Mouse (Mus musculus) heart, adult 2 months (tissue): ENCODE results near the gene Erbb4. TPM values are rescaled to one million over a fixed set of nuclear protein-coding genes. Genes with fewer than 3 reads are reported as not detected.

ENCODE experiments used
- DNase-seq, 2 experiments: peaks; one replicate each; pipeline ENCODE4 v3.0.0; 2021
- H3K27ac ChIP-seq: fragments of 200-600 bp; 2 replicates; pipeline ENCODE4 v1.8.1; 2022
- H3K27me3 ChIP-seq: fragments of 200-500 bp; 2 replicates; pipeline ENCODE4 v1.6.1; 2012; ENCODE audit warnings: mild to moderate bottlenecking, low read length, inconsistent platforms, mixed read lengths; ENCODE audit not compliant: control insufficient read depth, insufficient read depth
- H3K36me3 ChIP-seq: fragments of 200-500 bp; 2 replicates; pipeline ENCODE4 v1.6.1; 2012; ENCODE audit warnings: low read length, inconsistent platforms; ENCODE audit not compliant: control insufficient read depth, insufficient read depth
- H3K4me1 ChIP-seq: fragments of 200-500 bp; 2 replicates; pipeline ENCODE4 v1.6.1; 2011; ENCODE audit warnings: low read length; ENCODE audit not compliant: control insufficient read depth, insufficient read depth
- H3K4me3 ChIP-seq: fragments of 200-600 bp; 2 replicates; pipeline ENCODE4 v1.8.1; 2022
- H3K79me2 ChIP-seq: fragments of 200-500 bp; replicated peaks from 2 replicates; pipeline ENCODE4 v1.6.1; 2012; ENCODE audit warnings: mild to moderate bottlenecking, inconsistent platforms, low read length, moderate library complexity, mixed read lengths; ENCODE audit not compliant: control insufficient read depth, insufficient read depth
- H3K9ac ChIP-seq: fragments of 200-500 bp; 2 replicates; pipeline ENCODE4 v1.6.1; 2012; ENCODE audit warnings: low read depth, mild to moderate bottlenecking, control low read depth, inconsistent platforms, low read length, mixed read lengths
- CTCF ChIP-seq: fragments of 200-600 bp; IDR thresholded peaks from 2 replicates; pipeline ENCODE4 v1.8.1; 2022; ENCODE audit warnings: antibody characterized with exemption, mild to moderate bottlenecking, moderate library complexity
- EP300 ChIP-seq: fragments of 200-500 bp; IDR thresholded peaks from 2 replicates; pipeline ENCODE4 v1.6.1; 2011; ENCODE audit warnings: low read depth, low read length, control low read depth; ENCODE audit not compliant: insufficient read depth
- POLR2A ChIP-seq: fragments of 200-500 bp; IDR thresholded peaks from 2 replicates; pipeline ENCODE4 v1.6.1; 2011; ENCODE audit warnings: mild to moderate bottlenecking, low read depth, low read length, control low read depth; ENCODE audit not compliant: insufficient read depth
- WGBS: fragments of 180-500 bp; shearing (Covaris S2); methylation state at CpG from one replicate; pipeline ENCODE4 v1.1.7; 2018; 5-methylcytosine and 5-hydroxymethylcytosine counted together
- intact Hi-C: fragments of 180-260 bp; cut with DNase I; formaldehyde crosslinking; loops from one replicate; pipeline ENCODE4 v1.15.1; 2025
- polyA plus RNA-seq: library from polyadenylated mRNA; depleted of rRNA; stranded (reverse); fragments of >200 nt; gene quantifications from 2 replicates; pipeline ENCODE4 v1.2.3, GENCODE M21; 2012
- total RNA-seq, 2 experiments: library from RNA; stranded (reverse); gene quantifications; 2 replicates each; pipeline ENCODE4 v1.2.3; 2021

Gene Erbb4
- total and polyA plus RNA-seq, 3 experiments = 2.1 to 13.9 (median 10.3) TPM

- H3K79me2 ChIP-seq = no peaks in the 10 kb centered on the region
- no peaks in the 10 kb centered on the region for H3K4me1 ChIP-seq
- no peak overlapping the region for H3K4me3 ChIP-seq
- TF ChIP-seq CTCF = no peak
- intact Hi-C loops = no loop called here
- H3K27me3 ChIP-seq = no peaks in the 10 kb centered on the region
- DNase-seq = no peak
- no peak overlapping the region for H3K9ac ChIP-seq
- H3K27ac ChIP-seq = no peak overlapping the region
- no peaks in the 10 kb centered on the region for H3K36me3 ChIP-seq
- WGBS = 71% methylated on average over 1 of the region's 1 CpGs
These were observed 276.3 kb downstream of the Erbb4 start for GRCm38 (mm10) chr1:68831575-68831974.

GRCm38 (mm10) chr1:68830501-68831239 lies 277.2 kb downstream of the Erbb4 start:
- H3K27me3 ChIP-seq = no peaks in the 10 kb centered on the region
- no peaks in the 10 kb centered on the region for H3K36me3 ChIP-seq
- H3K9ac ChIP-seq = no peak overlapping the region
- WGBS = 75% methylated on average over 2 of the region's 2 CpGs
- no peak for DNase-seq
- no peak overlapping the region for H3K4me3 ChIP-seq
- H3K27ac ChIP-seq = no peak overlapping the region
- H3K79me2 ChIP-seq = no peaks in the 10 kb centered on the region
- intact Hi-C loops = no loop called here
- no peak for TF ChIP-seq EP300
- TF ChIP-seq POLR2A = no peak
- no peak for TF ChIP-seq CTCF
- H3K4me1 ChIP-seq = no peaks in the 10 kb centered on the region

- TF ChIP-seq CTCF = no peak
- TF ChIP-seq POLR2A = no peak
- no peak for TF ChIP-seq EP300
- WGBS = 77% methylated on average over 2 of the region's 2 CpGs
- no peak for DNase-seq
- Histone ChIP-seq H3K27me3 (no peaks in the 10 kb centered on the region), H3K4me1 (no peaks in the 10 kb centered on the region), H3K4me3 (no peak overlapping the region), H3K36me3 (no peaks in the 10 kb centered on the region), H3K79me2 (no peaks in the 10 kb centered on the region), H3K9ac (no peak overlapping the region), H3K27ac (no peak overlapping the region)
- intact Hi-C loops = no loop called here
These were observed 284.7 kb downstream of the Erbb4 start for GRCm38 (mm10) chr1:68823116-68823644.

DNA sequence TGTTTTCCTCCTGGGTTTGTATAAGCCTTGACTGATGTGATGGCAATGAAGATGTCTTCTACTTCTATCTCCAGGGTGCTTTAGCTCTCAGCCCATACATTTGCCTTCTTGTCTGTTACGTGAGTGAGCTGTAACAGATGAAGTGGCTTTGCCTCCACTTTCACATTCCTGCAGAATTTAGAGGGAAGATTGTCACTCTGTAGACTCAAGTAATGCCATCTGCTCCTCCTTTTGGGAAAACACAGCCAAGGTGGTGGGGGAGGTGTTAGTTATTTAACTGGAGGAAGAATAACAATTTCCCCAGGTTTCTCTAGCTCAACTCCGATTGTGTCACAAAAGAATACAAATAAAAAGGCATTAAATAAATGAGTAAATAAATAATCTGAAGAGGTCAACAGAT lies 301.1 kb downstream of the Erbb4 start:
- no peaks in the 10 kb centered on the region for H3K27me3 ChIP-seq
- H3K79me2 ChIP-seq = no peaks in the 10 kb centered on the region
- H3K27ac ChIP-seq = no peak overlapping the region
- no peaks in the 10 kb centered on the region for H3K36me3 ChIP-seq
- intact Hi-C loops = no loop called here
- WGBS = 72% methylated on average over 2 of the region's 2 CpGs
- DNase-seq = no peak
- H3K4me3 ChIP-seq = no peak overlapping the region
- TF ChIP-seq EP300 (no peak), POLR2A (no peak)
- H3K4me1 ChIP-seq = no peaks in the 10 kb centered on the region
- no peak overlapping the region for H3K9ac ChIP-seq

DNA sequence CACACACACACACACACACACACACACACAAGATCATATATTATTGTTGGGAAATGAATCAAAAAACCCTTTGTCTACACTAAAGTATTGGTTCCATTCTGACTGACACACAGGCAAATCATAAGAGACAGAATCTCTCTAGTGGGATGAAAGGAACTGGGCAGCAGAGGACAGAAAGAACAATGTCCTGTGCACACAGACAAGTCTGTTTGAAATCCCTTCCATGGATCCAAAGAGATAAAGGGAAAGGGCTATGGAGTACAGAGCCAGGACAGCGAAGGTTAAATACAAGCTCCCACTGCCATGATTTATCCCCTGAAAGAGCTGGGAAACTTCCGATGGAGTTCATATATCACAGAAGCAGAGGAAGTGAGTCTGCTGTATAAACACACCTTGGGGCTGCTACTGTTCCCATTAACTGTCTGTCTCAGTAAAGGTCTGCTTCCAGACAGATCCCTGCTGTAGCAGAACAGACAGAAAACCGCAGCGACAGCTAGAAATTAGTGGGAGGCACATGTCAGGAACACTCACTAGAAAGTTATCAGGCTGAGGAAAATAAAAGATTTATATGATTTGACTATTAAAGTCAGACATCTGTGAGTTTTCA lies 320.3 kb downstream of the Erbb4 start:
- Histone ChIP-seq H3K36me3 (no peaks in the 10 kb centered on the region), H3K4me1 (no peaks in the 10 kb centered on the region), H3K4me3 (no peak overlapping the region), H3K27ac (no peak overlapping the region), H3K27me3 (no peaks in the 10 kb centered on the region), H3K79me2 (no peaks in the 10 kb centered on the region), H3K9ac (no peak overlapping the region)
- no peak for TF ChIP-seq CTCF
- TF ChIP-seq EP300 = no peak
- TF ChIP-seq POLR2A = no peak
- intact Hi-C loops = loop anchor here (10.0 kb wide), 1 partner anchor 317 kb away; the partner anchor contains the start of gene Erbb4
- WGBS = 21% methylated on average over 4 of the region's 4 CpGs
- DNase-seq = no peak

DNA sequence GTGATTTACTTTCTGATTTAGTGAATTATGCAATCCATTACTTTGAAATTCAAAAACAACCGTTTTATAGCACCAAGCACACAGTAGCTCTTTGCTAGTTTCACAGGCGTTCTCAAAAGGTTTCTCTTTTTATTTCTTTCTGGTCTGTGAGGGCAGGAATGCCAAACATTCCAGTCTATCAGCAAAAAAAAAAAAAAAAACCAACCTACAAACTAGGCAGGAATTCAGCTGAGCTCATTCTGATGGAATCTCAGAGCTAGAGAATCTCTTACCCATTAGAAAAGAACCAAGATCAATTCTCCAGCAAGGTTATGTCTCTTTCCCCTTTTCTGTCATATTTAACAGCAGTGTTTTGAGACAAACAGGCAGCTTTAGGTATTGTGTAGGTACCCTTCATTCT lies 327.2 kb downstream of the Erbb4 start:
- Histone ChIP-seq H3K4me1 (no peaks in the 10 kb centered on the region), H3K27me3 (no peaks in the 10 kb centered on the region), H3K36me3 (no peaks in the 10 kb centered on the region), H3K27ac (no peak overlapping the region), H3K79me2 (no peaks in the 10 kb centered on the region), H3K9ac (no peak overlapping the region), H3K4me3 (no peak overlapping the region; the same call in 1 of the 2 replicates)
- intact Hi-C loops = loop anchor here (10.0 kb wide), 1 partner anchor 324 kb away; the partner anchor contains the start of gene Erbb4
- TF ChIP-seq CTCF (no peak), POLR2A (no peak), EP300 (no peak)
- 15% methylated on average over 2 of the region's 2 CpGs for WGBS
- DNase-seq = no peak
